Mouse (Mus musculus) Patski (cell line): ENCODE data around the gene Actl11. TPM values are rescaled to one million over a fixed set of nuclear protein-coding genes. Genes with fewer than 3 reads are reported as not detected.
A peak's percentile ranks its signal among the peaks of the same experiment; 100 is the strongest.

ENCODE experiments used
- ATAC-seq: fragments of 100-300 bp; one replicate; pipeline ENCODE4 v1.8.0; 2021
- CTCF ChIA-PET: fragments of 350-600 bp; sonication (Branson Sonifier 250); formaldehyde crosslinking; loops from one replicate; lab custom pipeline; 2022; ENCODE audit warnings: inconsistent platforms; lab: Charles Lee
- POLR2A ChIA-PET: fragments of 350-600 bp; sonication (Branson Sonifier 250); formaldehyde crosslinking; loops from one replicate; lab custom pipeline; 2022; ENCODE audit warnings: antibody characterized with exemption, inconsistent platforms; lab: Charles Lee
- DNase-seq: peaks from one replicate; pipeline ENCODE4 v3.0.0-alpha.2; 2011; ENCODE audit warnings: low read depth, low spot score
- H3K27me3 ChIP-seq: fragments of 371-371 bp; one replicate; pipeline ENCODE4 v1.5.1; 2021
- CTCF ChIP-seq: fragments of 100-300 bp; IDR thresholded peaks from one replicate; pipeline ENCODE4 v1.5.1; 2021
- in situ Hi-C: fragments of 300-500 bp; cut with MboI; formaldehyde crosslinking; loops from 3 replicates; pipeline ENCODE4 v1.11.1; 2018; ENCODE audit warnings: low pct_unique_long_range_greater_than_20kb, mixed read lengths
- polyA plus RNA-seq: library from polyadenylated mRNA; unstranded; gene quantifications from one replicate; pipeline ENCODE4 v1.2.3, GENCODE M21; 2021

Gene Actl11
- polyA plus RNA-seq, 1 experiment from 2014 or later: not detected

DNA sequence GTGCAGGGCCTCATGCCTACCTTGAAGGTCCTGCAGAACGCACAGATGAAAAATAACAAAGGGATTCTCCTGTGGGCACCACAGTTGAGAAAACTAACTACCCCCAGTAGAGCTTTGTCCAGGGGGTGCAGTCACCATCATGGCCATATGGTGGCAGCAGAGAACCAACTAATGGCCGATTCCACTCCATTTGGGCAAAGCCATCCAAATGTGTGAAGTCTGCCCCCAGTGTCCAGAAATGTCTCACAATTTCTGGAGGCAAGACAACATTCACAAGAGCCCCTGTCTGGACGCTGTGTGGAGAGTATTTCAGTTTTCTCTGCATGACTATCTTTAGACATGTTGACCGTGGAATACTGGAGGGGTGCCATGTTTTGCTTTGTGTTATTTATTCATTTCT, 23.5 kb upstream of the Actl11 start:
- ChIA-PET POLR2A (interaction anchor here (1.0 to 1.6 kb wide), 4 partner anchors 12 to 98 kb away, joined by 3 to 4 read pairs (median 4); no protein-coding TSS in a partner anchor), CTCF (interaction anchor here (0.7 to 7.9 kb wide), 26 partner anchors 11 to 162 kb away, joined by 3 to 65 read pairs (median 6); partner anchors contain the start of genes Amigo3, Ip6k1, Mon1a and Uba7)
- H3K27me3 ChIP-seq: no peaks in the 10 kb centered on the region
- DNase-seq: no peak
- ATAC-seq: peak; percentile 46
- no peak for TF ChIP-seq CTCF
- in situ Hi-C loops: loop anchor here (5.0 kb wide), 1 partner anchor 58 kb away; no protein-coding TSS in a partner anchor

DNA sequence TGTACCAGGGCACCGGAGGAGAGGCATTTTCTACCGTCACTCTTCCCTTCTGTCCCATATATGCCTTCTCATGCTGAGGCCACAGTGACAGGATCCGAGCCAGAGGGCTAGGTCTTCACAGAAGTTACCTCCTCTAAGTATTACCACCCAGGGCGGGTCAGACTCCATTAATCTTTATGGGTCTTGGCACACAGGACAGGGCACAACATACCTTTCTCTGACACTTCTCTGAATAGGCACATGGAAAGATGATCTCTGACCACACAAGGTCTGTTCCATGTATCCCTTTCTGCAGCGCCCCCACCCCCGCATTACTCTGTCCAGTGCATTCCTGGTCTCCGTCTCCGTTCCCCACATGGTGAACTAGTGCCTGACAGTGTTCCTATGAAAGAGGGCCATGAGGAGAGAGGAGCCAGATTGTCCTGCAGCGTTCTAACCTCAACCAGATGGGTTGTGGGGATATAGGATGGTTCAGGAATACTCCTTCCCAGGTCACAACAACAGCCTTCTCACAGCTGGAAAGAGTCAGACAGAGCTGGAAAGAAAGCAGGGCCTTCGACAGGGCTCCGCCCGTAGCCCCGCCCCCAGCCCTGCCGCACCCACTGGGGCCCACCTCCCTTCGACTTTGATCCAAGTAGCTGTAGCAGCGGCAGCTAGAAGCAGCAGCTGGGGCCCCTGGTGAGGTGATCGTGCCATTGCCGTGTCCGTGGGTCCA, 21.9 kb upstream of the Actl11 start, which contains the start of gene Mst1r:
Gene Mst1r, plus strand, starts transcription at position 622 of the 715 bp plus-strand sequence.
- DNase-seq: peak; percentile 78
- POLR2A ChIA-PET: interaction anchor here (1.0 to 1.4 kb wide), 2 partner anchors 11 to 96 kb away, joined by 4 read pairs; no protein-coding TSS in a partner anchor
- CTCF ChIA-PET: interaction anchor here (0.9 to 7.9 kb wide), 13 partner anchors 12 to 161 kb away, joined by 3 to 65 read pairs (median 8); partner anchors contain the start of genes Amigo3 and Uba7
- no peak for TF ChIP-seq CTCF
- in situ Hi-C loops: loop anchor here (5.0 kb wide), 1 partner anchor 56 kb away; no protein-coding TSS in a partner anchor
- no peaks in the 10 kb centered on the region for H3K27me3 ChIP-seq
- ATAC-seq: peak; percentile 66

DNA sequence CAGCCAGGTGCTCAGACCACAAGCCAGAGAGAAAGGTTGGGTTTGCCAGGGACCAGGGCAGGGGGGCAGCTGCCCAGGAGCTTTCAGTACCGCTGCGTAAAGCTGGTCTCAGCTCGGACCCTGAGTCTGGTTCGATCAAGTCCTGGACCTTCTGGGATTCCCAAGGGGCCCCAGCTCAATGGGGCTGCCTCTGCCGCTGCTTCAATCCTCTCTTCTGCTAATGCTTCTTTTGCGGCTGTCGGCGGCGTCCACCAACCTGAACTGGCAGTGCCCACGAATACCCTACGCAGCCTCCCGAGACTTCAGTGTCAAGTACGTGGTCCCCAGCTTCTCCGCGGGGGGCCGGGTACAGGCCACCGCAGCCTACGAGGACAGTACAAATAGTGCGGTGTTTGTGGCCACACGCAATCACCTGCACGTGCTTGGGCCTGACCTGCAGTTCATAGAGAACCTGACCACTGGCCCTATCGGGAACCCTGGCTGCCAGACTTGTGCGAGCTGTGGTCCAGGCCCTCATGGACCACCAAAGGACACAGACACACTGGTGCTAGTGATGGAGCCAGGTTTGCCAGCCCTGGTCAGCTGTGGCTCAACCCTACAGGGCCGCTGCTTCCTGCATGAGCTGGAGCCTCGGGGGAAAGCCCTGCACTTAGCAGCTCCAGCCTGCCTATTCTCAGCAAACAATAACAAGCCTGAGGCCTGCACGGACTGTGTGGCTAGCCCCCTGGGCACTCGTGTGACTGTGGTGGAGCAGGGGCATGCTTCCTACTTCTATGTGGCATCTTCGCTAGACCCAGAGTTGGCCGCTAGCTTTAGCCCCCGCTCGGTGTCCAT, 21.1 kb upstream of the Actl11 start:
- ChIA-PET POLR2A (interaction anchor here (1.0 to 1.1 kb wide), 2 partner anchors 10 to 26 kb away, joined by 3 to 4 read pairs; no protein-coding TSS in a partner anchor), CTCF (interaction anchor here (1.0 to 7.9 kb wide), 6 partner anchors 14 to 60 kb away, joined by 3 to 65 read pairs (median 4); no protein-coding TSS in a partner anchor)
- no peaks in the 10 kb centered on the region for H3K27me3 ChIP-seq
- in situ Hi-C loops: loop anchor here (5.0 kb wide), 1 partner anchor 55 kb away; no protein-coding TSS in a partner anchor
- TF ChIP-seq CTCF: no peak
- ATAC-seq: no peak
- DNase-seq: no peak

GRCm38 (mm10) chr9:107907801-107908120, 20.5 kb upstream of the Actl11 start:
- CTCF ChIA-PET: interaction anchor here (1.0 to 7.9 kb wide), 4 partner anchors 15 to 59 kb away, joined by 3 to 65 read pairs (median 4); no protein-coding TSS in a partner anchor
- no peak for TF ChIP-seq CTCF
- no peak for DNase-seq
- no peak for ATAC-seq
- in situ Hi-C loops: loop anchor here (5.0 kb wide), 1 partner anchor 55 kb away; no protein-coding TSS in a partner anchor
- H3K27me3 ChIP-seq: no peaks in the 10 kb centered on the region
- POLR2A ChIA-PET: interaction anchor here (1.1 kb wide), 1 partner anchor 25 kb away, joined by 3 read pairs; no protein-coding TSS in a partner anchor

DNA sequence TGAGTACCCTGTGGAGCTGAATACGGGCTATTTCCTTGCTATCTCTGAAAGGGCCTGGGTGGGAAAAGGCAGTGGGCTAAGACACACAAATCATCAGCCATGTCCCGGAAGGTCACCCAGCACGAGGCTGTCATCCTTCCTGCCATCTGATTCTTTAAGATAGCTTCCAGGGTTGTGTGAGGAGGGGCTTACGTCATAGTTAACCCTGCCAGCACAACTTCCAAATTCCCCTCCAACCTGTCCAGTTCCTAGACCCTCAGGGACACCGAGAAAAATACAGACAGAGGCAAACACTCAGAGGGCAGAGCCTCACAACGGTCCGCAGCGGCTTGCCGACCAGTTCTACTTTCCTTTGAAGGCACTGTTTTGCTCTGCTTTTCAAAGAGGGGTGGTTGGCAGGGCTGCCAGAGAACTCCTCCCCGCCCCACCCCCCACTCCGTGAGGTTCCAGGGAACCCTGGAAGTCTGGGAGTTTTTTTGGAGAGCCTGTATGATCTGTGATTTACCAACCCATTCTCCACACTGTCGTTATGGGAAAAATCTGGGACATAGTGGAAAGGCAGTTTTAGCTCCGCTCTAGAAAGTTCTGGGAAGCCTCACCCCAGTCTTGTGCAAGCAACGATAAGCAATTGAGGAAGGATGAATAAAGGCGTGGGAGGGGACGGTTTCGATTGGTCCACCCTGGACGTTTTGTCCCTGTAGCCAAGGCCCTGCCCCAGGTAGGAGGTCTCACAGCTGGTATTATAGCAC, 19.7 kb upstream of the Actl11 start:
- no peak for TF ChIP-seq CTCF
- ATAC-seq (no peak), DNase-seq (no peak)
- POLR2A ChIA-PET: interaction anchor here (1.1 kb wide), 1 partner anchor 24 kb away, joined by 3 read pairs; no protein-coding TSS in a partner anchor
- CTCF ChIA-PET: interaction anchor here (1.4 to 7.9 kb wide), 2 partner anchors 24 to 53 kb away, joined by 3 to 65 read pairs; no protein-coding TSS in a partner anchor
- in situ Hi-C loops: loop anchor here (5.0 kb wide), 1 partner anchor 54 kb away; no protein-coding TSS in a partner anchor
- no peaks in the 10 kb centered on the region for H3K27me3 ChIP-seq

DNA sequence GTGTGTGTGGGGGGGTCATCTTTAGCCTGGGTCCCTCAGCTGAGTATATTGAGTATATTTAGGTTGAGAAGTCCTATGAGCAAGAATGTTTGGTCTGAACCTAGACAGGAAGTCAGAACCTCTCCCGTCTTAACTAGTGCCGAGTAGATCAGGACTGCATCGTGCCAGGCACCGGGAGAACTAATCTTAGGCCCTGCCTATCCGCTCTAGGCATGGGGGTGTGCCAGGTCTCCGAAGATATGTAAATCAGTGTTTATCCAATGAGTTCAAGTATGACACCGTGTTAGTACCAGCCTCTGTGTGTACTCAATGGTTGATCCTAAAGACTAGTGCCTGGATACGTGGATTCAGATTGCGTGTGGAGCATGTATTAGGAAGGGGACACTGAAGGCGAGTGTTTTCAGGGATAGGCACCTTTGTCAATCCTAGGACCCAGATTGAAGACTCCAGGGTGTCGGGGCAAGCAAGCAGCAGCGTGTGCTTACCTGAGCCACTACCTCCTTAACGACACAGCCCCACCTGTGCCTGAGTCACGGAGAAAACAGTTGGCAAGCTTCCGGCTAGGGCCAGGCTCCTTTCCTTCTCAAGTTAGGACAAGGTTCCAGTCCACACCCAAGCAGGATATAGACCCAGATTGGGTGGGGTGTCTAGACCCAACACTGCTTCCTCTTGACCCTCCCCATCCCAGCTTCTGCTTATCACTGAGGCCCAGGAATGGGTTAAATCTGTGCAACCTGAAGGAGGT, 18.1 kb upstream of the Actl11 start:
- ATAC-seq (no peak), DNase-seq (no peak)
- no peaks in the 10 kb centered on the region for H3K27me3 ChIP-seq
- ChIA-PET CTCF (no interaction called here), POLR2A (interaction anchor here (1.1 kb wide), 1 partner anchor 17 kb away, joined by 3 read pairs; no protein-coding TSS in a partner anchor)
- in situ Hi-C loops: no loop called here
- no peak for TF ChIP-seq CTCF

DNA sequence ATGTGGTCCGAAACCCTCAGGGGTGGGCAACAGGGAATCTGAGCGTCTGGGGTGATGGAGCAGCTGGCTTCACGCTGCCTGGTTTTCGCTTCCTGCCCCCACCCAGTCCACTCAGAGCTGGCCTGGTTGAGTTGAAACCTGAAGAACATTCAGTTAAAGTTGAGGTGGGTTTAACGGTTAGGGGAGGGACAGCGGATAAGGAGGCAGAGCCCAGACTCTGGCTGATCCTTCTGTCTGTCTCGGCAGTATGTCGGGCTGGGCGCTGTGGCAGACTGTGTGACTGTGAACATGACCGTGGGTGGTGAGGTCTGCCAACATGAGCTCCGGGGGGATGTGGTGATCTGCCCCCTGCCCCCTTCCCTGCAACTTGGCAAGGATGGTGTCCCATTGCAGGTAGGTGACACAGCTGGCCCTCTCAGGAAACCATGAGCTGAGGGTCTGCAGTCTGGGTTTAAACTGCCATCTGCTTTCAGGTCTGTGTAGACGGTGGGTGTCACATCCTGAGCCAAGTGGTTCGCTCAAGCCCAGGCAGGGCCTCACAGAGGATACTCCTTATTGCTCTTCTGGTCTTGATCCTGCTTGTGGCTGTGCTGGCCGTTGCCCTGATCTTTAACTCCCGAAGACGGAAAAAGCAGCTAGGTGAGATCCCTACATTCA, 13.4 kb upstream of the Actl11 start:
- ChIA-PET POLR2A (no interaction called here), CTCF (interaction anchor here (1.6 kb wide), 1 partner anchor 10 kb away, joined by 10 read pairs; no protein-coding TSS in a partner anchor)
- TF ChIP-seq CTCF: no peak
- H3K27me3 ChIP-seq: no peaks in the 10 kb centered on the region
- ATAC-seq (no peak), DNase-seq (no peak)
- in situ Hi-C loops: no loop called here

- DNase-seq (no peak), ATAC-seq (no peak)
- no peaks in the 10 kb centered on the region for H3K27me3 ChIP-seq
- in situ Hi-C loops: no loop called here
- TF ChIP-seq CTCF: no peak
- POLR2A ChIA-PET: interaction anchor here (1.9 kb wide), 1 partner anchor 11 kb away, joined by 4 read pairs; the partner anchor contains the start of gene Mst1r
- CTCF ChIA-PET: interaction anchor here (1.3 to 1.8 kb wide), 2 partner anchors 13 to 148 kb away, joined by 3 to 12 read pairs; no protein-coding TSS in a partner anchor
These were observed 10.2 kb upstream of the Actl11 start for GRCm38 (mm10) chr9:107917895-107918608.
